Mouse (Mus musculus) liver (tissue): Measurements from ENCODE around the gene Map2k1.

ENCODE experiments used
- DNase-seq: peaks from one replicate; pipeline ENCODE4 v3.0.0-alpha.2; 2020; ENCODE audit warnings: mixed read lengths

The Map2k1 gene

GRCm38 (mm10) chr9:64242381-64242831 is 11.0 kb downstream of the Map2k1 start:
- DNase-seq, result no peak

GRCm38 (mm10) chr9:64240681-64241080 is 12.8 kb downstream of the Map2k1 start:
- DNase-seq, result no peak

GRCm38 (mm10) chr9:64240116-64240515 is 13.3 kb downstream of the Map2k1 start:
- DNase-seq, result no peak

GRCm38 (mm10) chr9:64236056-64236455 is 17.4 kb downstream of the Map2k1 start:
- DNase-seq, result no peak

- no peak for DNase-seq
Measured at GRCm38 (mm10) chr9:64234768-64235435, 18.5 kb downstream of the Map2k1 start, which contains the start of gene Uchl4. TSS of gene Uchl4 (plus strand) at chr9:64235201.

GRCm38 (mm10) chr9:64233656-64234055 is 19.8 kb downstream of the Map2k1 start:
- DNase-seq, result no peak

GRCm38 (mm10) chr9:64232257-64232957 is 21.0 kb downstream of the Map2k1 start:
- DNase-seq, result peak; percentile 5

- no peak for DNase-seq
Measured at GRCm38 (mm10) chr9:64231674-64232073, 21.8 kb downstream of the Map2k1 start.

- no peak for DNase-seq
Measured at GRCm38 (mm10) chr9:64231171-64231570, 22.3 kb downstream of the Map2k1 start.

GRCm38 (mm10) chr9:64228972-64229371 is 24.5 kb downstream of the Map2k1 start:
- no peak for DNase-seq

GRCm38 (mm10) chr9:64227736-64228135 is 25.7 kb downstream of the Map2k1 start:
- peak; percentile 5 for DNase-seq

- no peak for DNase-seq
Measured at GRCm38 (mm10) chr9:64225805-64226204, 27.6 kb downstream of the Map2k1 start.

- no peak for DNase-seq
Measured at GRCm38 (mm10) chr9:64222098-64222497, 31.3 kb downstream of the Map2k1 start.

GRCm38 (mm10) chr9:64221480-64221879 is 32.0 kb downstream of the Map2k1 start:
- DNase-seq, result no peak

GRCm38 (mm10) chr9:64220603-64221002 is 32.8 kb downstream of the Map2k1 start:
- DNase-seq, result no peak

GRCm38 (mm10) chr9:64219772-64220420 is 33.5 kb downstream of the Map2k1 start:
- DNase-seq, result no peak

GRCm38 (mm10) chr9:64219305-64219704 is 34.1 kb downstream of the Map2k1 start:
- DNase-seq, result no peak

- no peak for DNase-seq
Measured at GRCm38 (mm10) chr9:64217887-64218286, 35.5 kb downstream of the Map2k1 start.

GRCm38 (mm10) chr9:64216641-64217040 is 36.8 kb downstream of the Map2k1 start:
- no peak for DNase-seq

- DNase-seq, result no peak
Measured at GRCm38 (mm10) chr9:64216090-64216489, 37.3 kb downstream of the Map2k1 start.

- DNase-seq, result no peak
Measured at GRCm38 (mm10) chr9:64214452-64214851, 39.0 kb downstream of the Map2k1 start.

- DNase-seq, result no peak
Measured at GRCm38 (mm10) chr9:64207509-64208084, 45.8 kb downstream of the Map2k1 start.

GRCm38 (mm10) chr9:64202866-64203265 is 50.6 kb downstream of the Map2k1 start:
- DNase-seq, result no peak
